Mouse (Mus musculus) thymus, adult 2 months (tissue): ENCODE measurements around the gene Sec14l5. TPM values are rescaled to one million over a fixed set of nuclear protein-coding genes. Genes with fewer than 3 reads are reported as not detected.

Experiments
- DNase-seq: peaks from one replicate; pipeline ENCODE4 v3.0.0; 2021
- H3K27ac ChIP-seq: fragments of 200-500 bp; 2 replicates; pipeline ENCODE4 v1.5.1; 2012; ENCODE audit warnings: low read length, control low read depth; ENCODE audit not compliant: control insufficient read depth, insufficient read depth
- H3K27me3 ChIP-seq: fragments of 200-500 bp; 2 replicates; pipeline ENCODE4 v1.6.1; 2012; ENCODE audit warnings: mild to moderate bottlenecking, low read length, moderate library complexity, mixed read lengths; ENCODE audit not compliant: control insufficient read depth, insufficient read depth
- H3K36me3 ChIP-seq: fragments of 200-500 bp; 2 replicates; pipeline ENCODE4 v1.6.1; 2012; ENCODE audit warnings: mild to moderate bottlenecking, low read length, moderate library complexity; ENCODE audit not compliant: control insufficient read depth, insufficient read depth
- H3K4me1 ChIP-seq: fragments of 200-500 bp; replicated peaks from 2 replicates; pipeline ENCODE4 v1.6.1; 2012; ENCODE audit warnings: low read length; ENCODE audit not compliant: control insufficient read depth, insufficient read depth
- H3K4me3 ChIP-seq: fragments of 200-500 bp; 2 replicates; pipeline ENCODE4 v1.5.1; 2012; ENCODE audit warnings: mild to moderate bottlenecking, low read length, control low read depth, moderate library complexity; ENCODE audit not compliant: control insufficient read depth, insufficient read depth
- CTCF ChIP-seq: fragments of 200-500 bp; IDR thresholded peaks from 2 replicates; pipeline ENCODE4 v1.5.1; 2012; ENCODE audit warnings: mild to moderate bottlenecking, control low read depth, low read length, moderate library complexity, borderline replicate concordance; ENCODE audit not compliant: control insufficient read depth, poor library complexity, insufficient read depth; ENCODE audit errors: extremely low read depth
- POLR2A ChIP-seq: fragments of 200-500 bp; IDR thresholded peaks from 2 replicates; pipeline ENCODE4 v1.6.1; 2012; ENCODE audit warnings: mild to moderate bottlenecking, low read length, control low read depth, moderate library complexity; ENCODE audit not compliant: control insufficient read depth, poor library complexity, insufficient read depth; ENCODE audit errors: extremely low read depth
- WGBS: fragments of 180-500 bp; shearing (Covaris S2); methylation state at CpG from one replicate; pipeline ENCODE4 v1.1.7; 2018; 5-methylcytosine and 5-hydroxymethylcytosine counted together
- polyA plus RNA-seq: library from polyadenylated mRNA; depleted of rRNA; stranded (reverse); fragments of >200 nt; gene quantifications from 2 replicates; pipeline ENCODE4 v1.2.3, GENCODE M21; 2012

Gene Sec14l5
- polyA plus RNA-seq, 1 experiment: 2.0 TPM

- Histone ChIP-seq H3K27ac (0 out of 2 replicates have a peak overlapping the region, but pooled peaks have one; percentile 20), H3K4me1 (no peaks in the 10 kb centered on the region), H3K4me3 (no peak overlapping the region), H3K27me3 (peaks cover 10% of the 10 kb centered on the region; the same call in 1 of the 2 replicates), H3K36me3 (no peaks in the 10 kb centered on the region)
- 68% methylated on average over 8 of the region's 8 CpGs for WGBS
- no peak for DNase-seq
- no peak for TF ChIP-seq POLR2A
- no peak for TF ChIP-seq CTCF
Observed at GRCm38 (mm10) chr16:5135551-5136261, 11.2 kb upstream of the Sec14l5 start.

DNA sequence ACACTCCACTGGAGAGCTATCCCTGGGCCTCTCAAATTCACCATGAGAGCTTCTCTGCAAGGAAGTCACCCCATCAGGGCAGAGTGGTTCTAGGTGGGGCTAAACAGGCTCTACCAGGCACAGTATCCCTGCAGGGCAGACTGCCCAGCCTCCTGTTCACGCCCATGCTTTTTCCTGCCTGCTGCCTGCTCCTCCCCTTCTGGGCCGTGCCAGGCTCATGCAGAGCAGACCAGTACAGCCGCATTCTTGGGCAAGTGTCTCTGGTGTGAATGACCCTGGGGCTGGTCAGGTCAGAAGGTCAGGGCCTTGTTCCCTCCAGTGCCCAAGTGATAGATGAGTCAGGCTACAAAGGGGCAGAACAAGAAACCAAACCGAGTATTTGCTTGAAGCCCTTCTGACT, 10.4 kb upstream of the Sec14l5 start:
- TF ChIP-seq POLR2A (no peak), CTCF (no peak)
- Histone ChIP-seq H3K27ac (no peak overlapping the region), H3K4me1 (no peaks in the 10 kb centered on the region), H3K27me3 (peaks cover 5% of the 10 kb centered on the region; the same call in 1 of the 2 replicates), H3K36me3 (no peaks in the 10 kb centered on the region), H3K4me3 (no peak overlapping the region)
- 61% methylated on average over 4 of the region's 4 CpGs for WGBS
- no peak for DNase-seq

DNA sequence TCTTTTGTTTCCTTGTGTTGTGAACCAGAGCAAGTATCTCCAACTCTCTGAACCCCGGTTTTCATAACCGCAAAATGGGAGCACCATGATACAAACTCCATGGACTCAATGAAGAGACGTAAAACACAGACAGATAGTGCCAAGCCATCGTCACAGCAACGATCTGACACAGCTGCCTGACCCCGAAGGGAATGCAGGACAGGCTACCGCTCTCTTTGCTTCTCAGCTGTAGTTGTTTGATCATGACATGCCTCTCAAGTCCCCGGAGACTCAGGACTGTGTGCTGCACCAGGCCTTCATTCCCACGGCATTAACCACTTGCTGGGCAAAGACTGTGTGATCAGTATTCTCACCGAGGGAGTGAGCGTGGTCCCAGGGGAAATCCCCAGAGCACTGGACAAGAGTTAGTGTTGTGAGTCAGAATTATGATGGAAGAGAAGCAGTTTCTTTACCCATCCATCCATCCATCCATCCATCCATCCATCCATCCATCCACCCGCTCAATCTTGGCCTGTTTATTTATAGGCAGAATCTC, 9.8 kb upstream of the Sec14l5 start:
- Histone ChIP-seq H3K4me3 (no peak overlapping the region), H3K27me3 (no peaks in the 10 kb centered on the region; the same call in 1 of the 2 replicates), H3K27ac (no peak overlapping the region), H3K36me3 (no peaks in the 10 kb centered on the region), H3K4me1 (no peaks in the 10 kb centered on the region)
- TF ChIP-seq POLR2A (no peak), CTCF (no peak)
- DNase-seq: no peak
- 94% methylated on average over 12 of the region's 12 CpGs for WGBS

GRCm38 (mm10) chr16:5139741-5140140, 7.2 kb upstream of the Sec14l5 start:
- Histone ChIP-seq H3K4me3 (no peak overlapping the region), H3K27ac (no peak overlapping the region), H3K4me1 (no peaks in the 10 kb centered on the region), H3K36me3 (no peaks in the 10 kb centered on the region), H3K27me3 (no peaks in the 10 kb centered on the region; the same call in 1 of the 2 replicates)
- DNase-seq: no peak
- 87% methylated on average over 4 of the region's 4 CpGs for WGBS
- no peak for TF ChIP-seq CTCF

- no peak for TF ChIP-seq POLR2A
- TF ChIP-seq CTCF: no peak
- WGBS: under 1% methylated on average over 7 of the region's 7 CpGs
- Histone ChIP-seq H3K36me3 (no peaks in the 10 kb centered on the region), H3K27me3 (no peaks in the 10 kb centered on the region; the same call in 1 of the 2 replicates), H3K4me1 (0 out of 2 replicates have a peak, but pooled peaks cover 10% of the 10 kb centered on the region), H3K4me3 (no peak overlapping the region), H3K27ac (no peak overlapping the region)
- peak; percentile 69 for DNase-seq
Observed at GRCm38 (mm10) chr16:5145570-5145969, 1.3 kb upstream of the Sec14l5 start.

GRCm38 (mm10) chr16:5146367-5147036, 407 bp upstream of the Sec14l5 start:
- Histone ChIP-seq H3K36me3 (no peaks in the 10 kb centered on the region), H3K4me3 (no peak overlapping the region; the same call in 1 of the 2 replicates), H3K27me3 (no peaks in the 10 kb centered on the region; the same call in 1 of the 2 replicates), H3K27ac (no peak overlapping the region), H3K4me1 (0 out of 2 replicates have a peak, but pooled peaks cover 10% of the 10 kb centered on the region)
- TF ChIP-seq CTCF: no peak
- no peak for TF ChIP-seq POLR2A
- DNase-seq: peak; percentile 9
- WGBS: 2% methylated on average over 26 of the region's 26 CpGs
